Mouse (Mus musculus): ENCODE results near the gene Cacnb3. TPM values are rescaled to one million over a fixed set of nuclear protein-coding genes. Genes with fewer than 3 reads are reported as not detected.

Cacnb3 gene
- total RNA-seq, 2 experiments from 2014 or later = 22.1 to 22.5 TPM

- no peak for DNase-seq (ENCODE audit: low spot score in 2 of 2)
Observed at GRCm38 (mm10) chr15:98608784-98609250, 21.8 kb upstream of the Cacnb3 start.

GRCm38 (mm10) chr15:98609331-98610130 lies 21.1 kb upstream of the Cacnb3 start, which contains the start of gene Adcy6:
TSS of gene Adcy6 (minus strand) at chr15:98610076.
- peak; percentile 71 to 83 for DNase-seq (ENCODE audit: low spot score in 2 of 2)

GRCm38 (mm10) chr15:98610131-98610633 lies 20.5 kb upstream of the Cacnb3 start:
- DNase-seq (ENCODE audit: low spot score in 2 of 2) = no peak

GRCm38 (mm10) chr15:98612229-98612628 lies 18.4 kb upstream of the Cacnb3 start:
- DNase-seq (ENCODE audit: low spot score in 2 of 2) = no peak

GRCm38 (mm10) chr15:98614551-98614950 lies 16.1 kb upstream of the Cacnb3 start:
- DNase-seq (ENCODE audit: low spot score in 2 of 2) = no peak

- no peak for DNase-seq (ENCODE audit: low spot score in 2 of 2)
Observed at GRCm38 (mm10) chr15:98614971-98615370, 15.7 kb upstream of the Cacnb3 start.

- no peak for DNase-seq (ENCODE audit: low spot score in 2 of 2)
Observed at GRCm38 (mm10) chr15:98615751-98616150, 14.9 kb upstream of the Cacnb3 start.

- no peak for DNase-seq (ENCODE audit: low spot score in 2 of 2)
Observed at GRCm38 (mm10) chr15:98616362-98617175, 14.1 kb upstream of the Cacnb3 start.

GRCm38 (mm10) chr15:98617176-98617537 lies 13.5 kb upstream of the Cacnb3 start:
- DNase-seq (ENCODE audit: low spot score in 2 of 2) = peak; percentile 58 to 68

GRCm38 (mm10) chr15:98622199-98622598 lies 8.4 kb upstream of the Cacnb3 start:
- no peak for DNase-seq (ENCODE audit: low spot score in 2 of 2)

GRCm38 (mm10) chr15:98622721-98623120 lies 7.9 kb upstream of the Cacnb3 start:
- DNase-seq (ENCODE audit: low spot score in 2 of 2) = no peak

- DNase-seq (ENCODE audit: low spot score in 2 of 2) = no peak
Observed at GRCm38 (mm10) chr15:98623361-98623821, 7.2 kb upstream of the Cacnb3 start.

GRCm38 (mm10) chr15:98626078-98626477 lies 4.6 kb upstream of the Cacnb3 start:
- no peak for DNase-seq (ENCODE audit: low spot score in 2 of 2)

- DNase-seq (ENCODE audit: low spot score in 2 of 2) = no peak
Observed at GRCm38 (mm10) chr15:98626487-98627212, 4.0 kb upstream of the Cacnb3 start.

GRCm38 (mm10) chr15:98628589-98629254 lies 1.9 kb upstream of the Cacnb3 start:
- no peak for DNase-seq (ENCODE audit: low spot score in 2 of 2)

- no peak for DNase-seq (ENCODE audit: low spot score in 2 of 2)
Observed at GRCm38 (mm10) chr15:98629464-98629863, 1.2 kb upstream of the Cacnb3 start.

GRCm38 (mm10) chr15:98631493-98631892 lies 853 bp downstream of the Cacnb3 start:
- peak; percentile 77 to 83 for DNase-seq (ENCODE audit: low spot score in 2 of 2)

- DNase-seq (ENCODE audit: low spot score in 2 of 2) = peak; percentile 54 to 67
Observed at GRCm38 (mm10) chr15:98632107-98632744, 1.6 kb downstream of the Cacnb3 start.

- DNase-seq (ENCODE audit: low spot score in 2 of 2) = no peak
Observed at GRCm38 (mm10) chr15:98632921-98633320, 2.3 kb downstream of the Cacnb3 start.
